Mouse (Mus musculus) lung, postnatal 36 days (tissue): ENCODE measurements around the gene Olfr1095.

ENCODE experiments used
- DNase-seq: peaks from one replicate; pipeline ENCODE4 v3.0.0; 2022; ENCODE audit warnings: mixed read lengths

Gene Olfr1095

DNA sequence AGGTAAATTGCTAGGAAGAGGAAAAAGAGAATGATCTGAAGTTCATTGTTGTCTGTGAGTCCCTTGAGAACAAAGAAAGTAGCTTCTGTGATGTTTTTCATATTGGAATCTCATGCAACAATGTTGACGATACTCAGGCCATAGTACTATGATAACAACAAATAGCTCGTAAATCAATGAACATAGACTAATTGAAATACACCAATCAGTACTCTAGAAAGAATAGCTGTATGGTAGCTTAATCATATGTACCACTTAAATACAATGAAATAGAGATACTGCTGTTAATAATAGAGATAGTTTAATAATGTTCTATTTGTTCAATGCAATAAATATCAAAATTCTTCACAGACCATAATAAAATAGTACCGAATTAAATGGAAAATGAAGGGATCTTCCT is at the start of gene Olfr1095:
Gene Olfr1095 (minus strand): TSS at position 101 of the 400 bp plus-strand sequence.
- no peak for DNase-seq

DNA sequence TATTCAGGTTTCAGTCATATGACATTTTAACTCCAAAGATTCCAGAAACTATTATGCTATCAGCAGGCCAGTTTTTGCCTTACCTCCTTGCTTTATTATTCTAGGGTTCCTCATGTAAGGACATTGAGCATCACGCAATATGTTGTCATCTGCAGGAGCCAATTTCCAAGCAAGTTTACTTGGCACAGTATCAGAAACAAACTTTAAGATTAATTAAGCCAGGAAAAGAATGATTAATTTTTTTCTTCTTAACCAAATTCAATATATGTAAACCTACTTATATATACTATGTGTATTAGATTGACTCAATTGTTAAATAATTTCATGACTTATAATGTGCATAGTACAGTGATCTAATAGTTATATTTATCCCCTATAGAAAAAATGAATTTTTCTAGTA is 40.6 kb upstream of the Olfr1095 start, which contains the start of gene Olfr1097:
Gene Olfr1097 (minus strand): TSS at position 101 of the 400 bp plus-strand sequence.
- DNase-seq: no peak

DNA sequence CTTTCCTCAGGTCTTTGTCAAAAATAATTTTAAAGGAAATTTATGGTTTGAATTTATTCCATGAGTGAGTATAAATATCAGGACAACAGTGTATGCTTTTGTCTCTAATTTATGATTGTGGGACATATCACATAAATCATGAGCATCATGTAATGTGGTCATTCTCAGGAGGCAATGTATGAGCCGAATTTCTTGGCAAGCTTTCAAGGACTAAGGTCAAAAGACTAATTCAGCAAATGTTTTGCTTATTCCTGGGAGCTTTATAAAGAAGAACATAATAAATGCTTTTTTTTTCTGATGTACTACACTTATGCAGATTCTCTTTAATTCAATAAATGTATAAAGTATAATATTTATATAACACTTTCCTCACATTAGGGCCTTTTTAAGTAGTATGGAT is 23.2 kb upstream of the Olfr1095 start, which contains the start of gene Gm13723:
Gene Gm13723 (minus strand): TSS at position 101 of the 400 bp plus-strand sequence.
- no peak for DNase-seq

DNA sequence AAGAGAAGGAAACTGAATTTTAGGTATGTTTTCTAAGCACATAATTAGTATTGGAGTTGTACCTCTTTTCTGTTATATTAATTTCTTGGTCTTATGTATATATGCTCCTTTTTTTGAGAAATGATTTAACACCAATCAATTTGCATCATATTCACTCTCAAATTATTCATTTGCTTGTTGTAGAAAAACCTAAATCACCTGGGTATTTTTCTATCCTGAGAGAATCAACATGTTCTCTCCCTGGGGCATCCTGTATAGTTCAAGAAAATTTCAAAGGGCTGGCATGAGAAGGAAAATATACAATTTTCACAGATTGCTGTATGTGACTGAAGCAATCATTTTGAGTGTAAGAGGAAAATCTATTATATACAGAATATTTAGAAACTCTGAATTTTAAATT is 27.1 kb downstream of the Olfr1095 start, which contains the start of gene Olfr1094:
Gene Olfr1094 (plus strand): TSS at position 301 of the 400 bp plus-strand sequence.
- no peak for DNase-seq

DNA sequence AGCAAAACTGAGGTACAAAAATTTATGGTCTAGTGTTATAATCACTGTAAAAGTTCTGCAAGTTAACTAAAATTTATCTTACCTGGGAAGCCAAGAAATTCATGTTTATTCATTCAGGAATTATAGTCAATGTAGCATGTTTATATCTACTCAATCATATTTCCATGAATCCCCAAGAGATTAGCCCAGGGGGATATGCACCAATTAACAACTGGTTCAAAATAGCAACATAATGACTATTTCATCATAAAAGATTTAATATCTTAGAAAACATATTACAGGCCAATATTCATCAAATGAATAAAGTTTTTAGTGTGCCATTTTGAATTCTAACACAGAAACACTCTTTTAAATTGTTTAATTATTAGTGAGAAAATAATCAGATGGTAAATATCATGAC is 41.6 kb downstream of the Olfr1095 start, which contains the start of gene Olfr141:
Gene Olfr141 (minus strand): TSS at position 101 of the 400 bp plus-strand sequence.
- no peak for DNase-seq
